Mouse (Mus musculus): ENCODE data around the gene App. TPM values are rescaled to one million over a fixed set of nuclear protein-coding genes. Genes with fewer than 3 reads are reported as not detected.

Gene App
- total RNA-seq, 2 experiments from 2014 or later = 1,358 to 1,417 TPM

DNA sequence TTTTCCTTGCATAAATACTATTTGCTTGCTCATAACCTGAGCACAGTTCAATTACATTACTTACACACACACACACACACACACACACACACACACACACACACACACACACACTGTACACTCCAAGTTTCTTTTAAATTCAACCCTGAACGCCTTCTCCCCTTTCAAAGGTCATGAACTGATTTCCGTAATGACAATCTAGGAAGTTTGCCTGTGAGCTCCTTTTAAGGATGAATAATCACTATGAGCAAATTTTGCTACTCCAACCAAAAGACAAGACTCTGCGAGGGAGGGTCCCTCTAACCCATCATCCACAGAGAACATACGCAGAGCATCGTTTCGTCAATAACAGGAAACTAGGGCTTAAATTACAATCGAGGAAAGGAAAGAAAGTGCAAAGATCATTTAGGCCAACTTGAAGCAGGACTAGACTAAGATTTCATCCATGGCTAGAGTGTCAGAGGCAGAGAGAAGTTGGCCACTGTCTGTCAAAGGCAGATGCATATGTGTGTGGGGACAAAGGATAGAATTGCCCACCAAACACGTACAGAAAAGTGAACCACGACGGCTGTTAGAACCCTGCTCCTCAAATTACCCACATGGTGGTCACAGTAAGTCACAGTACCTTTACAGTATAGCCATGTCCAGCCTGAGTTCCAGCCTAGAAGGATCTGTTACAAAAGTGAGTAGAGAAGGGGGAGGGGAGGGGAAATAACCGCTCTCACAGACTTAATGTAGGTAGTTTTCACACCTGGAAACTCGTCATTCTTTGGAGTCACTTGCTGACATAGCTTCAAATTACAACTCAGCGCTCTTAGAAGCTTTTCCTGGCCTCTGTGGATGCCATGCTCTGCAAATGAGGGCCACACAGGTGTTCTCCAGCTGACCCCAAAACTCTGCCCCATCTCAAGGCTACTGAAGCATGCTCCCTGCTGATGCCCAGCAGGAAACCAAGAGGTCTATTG is 44.6 kb downstream of the App start:
- no peak for DNase-seq (ENCODE audit: low spot score in 2 of 2)
- intact Hi-C loops (cut with DNase I) = no loop called here

DNA sequence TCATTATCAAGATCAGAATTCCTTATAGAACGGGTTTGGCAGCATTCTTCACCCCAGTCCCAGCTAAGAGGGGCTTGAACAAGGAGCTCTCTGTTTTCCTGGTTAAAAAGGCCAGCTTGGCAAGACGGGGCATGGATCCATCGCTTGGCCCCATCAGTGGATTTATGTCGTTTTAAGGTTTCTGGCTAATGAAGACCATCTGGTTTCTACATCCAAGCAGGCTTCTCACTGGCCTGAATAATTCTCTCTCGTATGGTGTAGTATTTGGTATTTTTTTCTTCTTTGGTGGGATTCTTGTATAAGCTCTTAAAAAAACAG is 45.3 kb downstream of the App start:
- no peak for DNase-seq (ENCODE audit: low spot score in 2 of 2)
- intact Hi-C loops (cut with DNase I) = no loop called here

DNA sequence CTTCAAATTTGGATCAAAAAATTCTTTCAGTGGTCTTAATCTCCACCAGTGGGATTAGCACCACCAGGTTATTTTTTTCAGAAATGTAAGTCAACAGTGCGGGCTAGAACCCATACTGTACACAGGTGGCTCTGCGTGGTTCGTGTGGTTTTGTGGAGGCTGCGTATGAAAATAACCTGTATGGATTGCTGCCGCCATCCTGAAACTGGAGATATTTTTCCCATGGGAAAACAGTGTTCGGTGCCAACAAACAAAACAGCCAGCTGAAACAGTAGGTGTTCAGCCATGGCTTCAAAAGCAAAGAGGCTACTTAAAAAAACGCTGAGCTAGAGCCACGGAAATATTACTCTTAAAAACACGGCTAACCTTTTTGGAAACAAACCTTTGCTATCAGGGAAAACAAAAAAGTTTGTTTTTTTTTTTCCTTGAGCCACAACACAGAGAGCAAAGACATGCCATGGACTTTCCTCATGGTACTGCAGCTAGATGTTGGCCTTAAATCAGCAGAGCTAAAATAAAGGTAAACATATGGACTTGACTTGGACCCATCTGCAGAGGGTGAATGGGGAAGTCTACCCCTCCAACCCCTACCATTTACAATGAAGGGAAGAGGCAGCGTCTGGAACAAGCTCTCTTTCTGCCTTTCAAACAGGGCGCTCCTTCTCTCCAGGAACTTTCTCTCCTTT is 45.8 kb downstream of the App start:
- intact Hi-C loops (cut with DNase I) = no loop called here
- DNase-seq (ENCODE audit: low spot score in 2 of 2) = no peak

DNA sequence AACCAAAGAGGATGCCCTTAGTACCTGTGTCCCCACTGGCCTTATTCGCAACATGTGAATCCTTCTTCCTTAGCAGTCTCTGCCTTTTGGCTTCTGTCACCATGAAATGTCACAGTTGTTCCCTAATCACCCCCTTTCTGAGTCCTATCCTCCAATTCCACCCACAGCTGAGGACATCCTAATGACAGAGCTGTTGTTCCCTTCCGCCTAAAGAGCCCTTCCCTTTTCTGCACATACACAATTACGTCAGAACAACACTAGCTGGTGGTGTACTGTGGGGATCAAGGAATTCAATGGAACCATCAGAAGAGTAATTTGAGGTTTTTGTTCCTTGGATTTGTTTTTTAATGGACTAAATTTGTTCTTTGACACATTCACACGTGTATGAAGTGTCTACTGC is 48.9 kb downstream of the App start:
- no peak for DNase-seq (ENCODE audit: low spot score in 2 of 2)

DNA sequence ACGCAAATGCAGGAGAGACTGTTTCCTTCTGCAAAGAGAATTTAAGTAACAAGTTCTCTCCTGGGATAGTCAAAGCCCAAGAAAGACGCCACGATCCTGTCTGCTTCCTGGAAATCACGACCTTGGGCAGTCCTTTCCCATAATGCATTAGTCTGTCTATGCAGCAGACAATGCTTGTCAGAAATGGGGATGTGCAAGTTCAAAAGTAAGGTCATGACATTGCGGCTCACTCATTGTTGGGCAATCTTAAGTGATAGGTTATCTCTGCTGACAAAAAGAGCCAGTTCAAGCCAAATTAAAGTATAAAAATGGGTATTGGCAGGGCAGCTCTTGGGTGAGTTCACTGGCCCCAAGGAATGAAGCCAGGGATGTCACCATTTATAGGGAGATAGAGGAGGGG is 51.6 kb downstream of the App start:
- no peak for DNase-seq (ENCODE audit: low spot score in 2 of 2)
- intact Hi-C loops (cut with DNase I) = no loop called here

More for the DNA sequence above, 48.9 kb downstream of the App start:
- intact Hi-C loops (cut with DNase I) = no loop called here

DNA sequence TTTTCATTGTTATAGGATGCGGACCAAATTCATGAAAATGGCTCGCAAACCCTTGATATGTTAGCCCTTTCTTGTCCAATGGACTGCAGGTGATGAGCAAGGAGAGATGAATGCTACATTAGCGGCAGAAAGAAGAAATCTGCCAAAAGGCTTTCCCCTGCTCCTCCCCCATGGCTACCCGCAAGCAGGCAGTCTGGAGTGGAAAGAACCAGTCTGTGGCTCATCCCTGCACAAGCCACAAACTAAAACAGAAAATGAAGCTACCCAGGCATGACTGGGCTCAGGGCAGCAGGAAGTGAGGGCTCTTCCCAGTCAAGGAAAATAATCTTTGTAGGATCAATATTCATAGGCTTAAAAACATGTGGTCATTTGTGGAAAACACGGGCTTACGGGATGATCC is 54.6 kb downstream of the App start:
- intact Hi-C loops (cut with DNase I) = no loop called here
- DNase-seq (ENCODE audit: low spot score in 2 of 2) = no peak

DNA sequence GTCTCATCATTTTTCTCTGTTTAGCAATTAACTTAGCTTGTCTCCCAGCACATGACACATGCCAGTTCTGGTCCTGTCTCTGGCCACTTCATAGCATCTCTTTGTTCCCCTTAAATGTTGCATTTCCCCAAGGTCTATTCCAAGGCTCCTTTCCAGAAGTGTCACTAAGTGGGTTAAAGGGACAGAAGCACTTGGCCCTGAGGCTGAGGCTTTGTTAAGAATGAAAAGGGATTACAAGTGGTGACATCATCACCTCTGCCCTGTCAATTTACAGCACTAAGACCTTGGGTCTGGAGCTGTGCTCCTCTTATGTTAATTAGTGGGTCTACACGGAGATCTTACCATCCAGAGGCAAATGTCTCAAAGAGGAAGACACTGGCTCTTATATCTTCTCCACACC is 56.0 kb downstream of the App start:
- no peak for DNase-seq (ENCODE audit: low spot score in 2 of 2)
- intact Hi-C loops (cut with DNase I) = no loop called here

DNA sequence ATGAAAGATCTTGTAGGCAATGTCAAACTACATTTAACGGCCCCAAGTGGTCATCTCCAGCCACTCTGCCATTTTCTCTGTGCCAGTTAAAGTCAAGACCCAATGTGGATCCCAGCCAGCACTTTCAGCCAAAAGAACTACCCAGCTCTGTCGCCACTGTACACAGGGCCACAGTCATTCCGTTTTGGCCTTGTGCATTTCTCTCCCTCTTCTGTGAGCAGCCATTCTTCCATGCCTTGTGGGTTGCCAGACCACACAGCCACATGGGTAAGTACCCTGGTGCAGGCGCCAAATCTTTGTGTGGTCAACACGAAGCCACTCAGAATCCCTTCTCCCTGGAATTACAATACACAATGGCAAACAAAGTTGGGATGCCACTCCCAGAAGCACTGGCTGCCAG is 57.7 kb downstream of the App start:
- no peak for DNase-seq (ENCODE audit: low spot score in 2 of 2)

DNA sequence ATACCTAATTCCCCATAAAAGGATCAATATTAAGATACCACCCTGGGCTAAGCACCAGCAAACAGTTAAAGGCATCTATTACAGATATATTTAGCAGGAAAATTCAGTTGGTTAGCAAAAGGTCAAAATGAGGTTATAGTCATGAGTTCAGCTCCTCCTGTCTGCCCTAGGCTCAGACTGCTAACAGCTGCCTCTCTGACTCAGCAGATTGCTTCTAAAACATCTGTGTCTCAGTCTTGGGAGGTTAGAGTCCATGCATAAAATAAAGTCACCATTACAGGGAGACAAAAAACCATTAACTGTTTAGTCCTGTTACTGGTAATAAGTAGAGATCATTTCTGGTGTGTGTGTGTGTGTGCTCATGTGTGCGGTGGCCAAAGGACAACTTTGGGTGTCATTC is 58.8 kb downstream of the App start:
- intact Hi-C loops (cut with DNase I) = no loop called here
- no peak for DNase-seq (ENCODE audit: low spot score in 2 of 2)

More for the DNA sequence above, 57.7 kb downstream of the App start:
- intact Hi-C loops (cut with DNase I) = no loop called here

DNA sequence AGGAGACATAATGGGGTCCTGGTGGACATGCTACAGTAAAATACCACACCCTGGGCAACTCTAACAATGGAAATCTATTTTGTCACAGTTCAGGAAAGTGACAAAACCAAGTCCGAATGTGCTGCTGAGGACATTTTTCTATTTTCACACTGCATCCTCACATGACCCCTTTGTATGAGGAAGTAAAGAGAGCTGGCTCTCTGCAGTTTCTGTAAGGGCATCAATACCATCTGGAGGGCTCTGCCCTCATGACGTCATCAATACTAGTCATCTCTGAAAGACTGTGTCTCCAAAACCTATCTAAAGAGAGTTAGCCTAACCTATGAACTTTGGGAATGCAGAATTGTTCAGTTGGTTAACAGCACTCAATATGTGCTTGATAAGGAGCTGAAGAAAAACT is 59.6 kb downstream of the App start:
- intact Hi-C loops (cut with DNase I) = no loop called here
- no peak for DNase-seq (ENCODE audit: low spot score in 2 of 2)

DNA sequence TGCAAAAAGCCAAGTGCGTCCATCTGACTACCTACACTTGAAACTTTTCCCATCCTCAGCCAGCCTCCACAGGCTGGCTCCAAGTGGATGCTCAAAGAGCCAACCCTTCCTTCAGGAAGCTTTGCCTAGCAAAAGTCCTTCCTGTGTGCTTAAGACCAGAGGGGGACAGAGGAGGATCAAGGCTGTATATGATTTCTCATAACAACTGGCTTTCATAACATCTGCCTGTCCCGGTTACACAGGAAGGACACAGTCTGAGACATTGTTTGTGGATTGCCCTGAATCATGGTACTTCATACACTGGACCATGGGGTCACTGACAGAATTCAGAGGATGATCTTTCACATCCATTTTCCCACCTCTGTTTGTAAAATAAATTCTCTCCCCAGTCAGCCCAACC is 61.3 kb downstream of the App start:
- DNase-seq (ENCODE audit: low spot score in 2 of 2) = no peak
- intact Hi-C loops (cut with DNase I) = no loop called here

DNA sequence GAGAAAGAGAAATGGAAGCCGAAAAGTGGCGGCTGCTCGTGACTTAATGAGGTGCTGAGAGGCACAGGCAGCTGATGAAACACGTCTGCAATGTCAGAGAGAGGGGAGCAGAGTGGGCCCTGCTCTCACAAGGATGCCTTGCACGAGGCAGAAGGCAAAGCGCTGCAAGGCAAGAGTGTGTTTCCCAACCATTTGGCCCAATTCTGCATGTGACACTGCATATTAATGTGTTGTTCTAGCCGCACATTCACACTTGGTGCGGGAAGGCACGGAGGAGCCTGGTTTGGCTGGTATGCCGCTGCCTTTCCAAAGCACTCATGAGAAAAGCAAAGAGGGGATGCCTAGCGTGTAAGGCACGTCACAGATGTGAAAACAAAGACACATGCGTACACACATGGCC is 63.1 kb downstream of the App start:
- intact Hi-C loops (cut with DNase I) = no loop called here
- DNase-seq (ENCODE audit: low spot score in 2 of 2) = peak; percentile 41 to 72

DNA sequence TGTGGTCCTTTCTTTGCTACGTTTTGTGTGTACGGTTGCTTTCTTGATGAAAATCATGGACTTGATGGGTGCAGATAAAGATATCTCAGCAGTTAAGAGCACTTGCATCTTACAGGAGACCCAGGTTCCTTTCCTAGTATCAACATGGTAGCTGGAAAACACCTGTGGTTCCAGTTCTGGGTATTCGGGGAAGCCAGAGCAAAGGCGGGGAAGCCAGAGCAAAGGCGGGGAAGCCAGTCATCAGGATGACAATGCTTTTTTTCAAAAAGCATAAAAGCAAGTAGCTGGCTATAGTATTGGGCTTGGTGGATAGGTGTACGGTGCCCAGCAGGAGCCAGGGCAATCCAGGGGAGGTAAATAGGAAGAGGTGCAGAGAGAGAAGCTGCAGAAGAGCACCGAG is 65.1 kb downstream of the App start:
- DNase-seq (ENCODE audit: low spot score in 2 of 2) = no peak
- intact Hi-C loops (cut with DNase I) = no loop called here

DNA sequence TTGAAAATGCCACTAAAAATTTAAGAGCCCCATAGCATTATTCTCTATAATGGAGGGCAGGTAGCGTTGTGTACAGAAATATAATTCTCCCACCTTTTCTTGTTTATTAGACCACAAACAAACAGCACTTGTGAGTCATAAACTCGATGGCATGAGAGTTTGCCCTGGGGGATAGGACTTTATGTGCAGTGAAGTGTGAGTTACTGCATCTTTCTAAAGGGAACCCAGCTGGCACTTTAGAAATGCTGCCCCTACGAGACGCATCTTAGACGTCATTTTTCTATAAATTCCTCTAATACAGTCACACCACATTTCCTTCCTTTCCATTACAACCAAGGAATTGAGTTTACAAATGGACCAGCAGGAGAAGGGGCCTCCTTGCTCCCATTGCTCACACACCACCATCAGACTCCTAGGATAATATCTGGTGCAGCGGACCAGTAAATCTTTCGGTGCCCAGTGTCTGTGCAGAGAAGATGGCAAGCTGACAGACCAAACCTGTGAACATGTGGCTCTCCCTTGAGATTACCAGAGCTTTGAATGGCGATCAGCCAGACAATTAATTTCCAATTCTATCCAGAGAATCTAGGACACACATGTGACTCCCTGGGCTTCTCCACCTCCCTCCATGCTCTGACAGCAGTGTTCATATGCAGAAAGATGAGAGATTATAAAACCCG is 66.8 kb downstream of the App start:
- DNase-seq (ENCODE audit: low spot score in 2 of 2) = no peak
- intact Hi-C loops (cut with DNase I) = no loop called here

DNA sequence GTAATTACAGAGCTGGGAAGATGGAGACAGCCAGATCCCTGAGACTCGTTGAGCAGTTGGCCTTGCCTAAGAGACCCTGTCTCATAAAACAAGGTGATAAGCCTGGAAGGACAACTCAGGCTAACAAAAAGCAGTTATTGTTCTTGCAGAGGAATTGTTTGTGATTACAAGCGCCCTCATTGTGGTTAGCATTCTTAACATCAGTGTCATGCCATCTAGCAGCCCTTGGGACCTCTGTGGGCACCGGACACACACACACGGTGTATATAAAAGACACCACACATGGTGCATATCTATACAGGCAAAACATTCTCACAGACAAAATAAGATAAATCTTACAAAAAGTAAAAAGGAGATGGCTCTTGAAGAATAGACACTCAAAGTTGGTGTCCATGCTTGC is 68.0 kb downstream of the App start:
- no peak for DNase-seq (ENCODE audit: low spot score in 2 of 2)
- intact Hi-C loops (cut with DNase I) = no loop called here

DNA sequence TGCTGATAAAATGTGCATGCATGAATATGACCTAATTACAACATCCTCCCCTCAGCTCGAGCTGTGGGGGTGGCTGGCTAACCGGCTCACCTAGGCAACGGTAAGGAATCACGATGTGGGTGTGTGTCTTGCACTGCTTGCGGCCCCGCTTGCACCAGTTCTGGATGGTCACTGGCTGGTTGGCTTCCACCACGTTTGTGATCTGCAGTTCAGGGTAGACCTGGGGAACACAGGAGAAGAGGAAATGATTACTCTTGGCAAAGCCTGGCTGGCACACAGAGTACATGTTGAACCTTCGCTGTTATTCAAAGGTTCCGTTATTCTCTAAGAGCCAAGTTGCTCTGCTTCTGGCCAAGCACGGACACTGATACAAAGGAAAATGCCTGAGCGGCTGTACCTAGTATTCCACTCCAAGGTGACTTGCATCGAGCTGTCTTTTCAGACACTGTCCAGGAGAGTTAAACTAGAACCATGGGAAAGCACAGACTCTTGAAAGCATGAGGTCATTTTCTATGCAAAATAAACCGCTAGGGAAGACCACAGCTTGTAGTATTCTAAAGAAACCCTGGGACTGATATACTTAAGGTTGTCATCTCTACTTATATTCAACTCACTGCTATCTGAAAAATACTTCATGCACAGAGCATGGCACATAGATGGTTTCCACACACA is 70.3 kb downstream of the App start:
- intact Hi-C loops (cut with DNase I) = no loop called here

DNA sequence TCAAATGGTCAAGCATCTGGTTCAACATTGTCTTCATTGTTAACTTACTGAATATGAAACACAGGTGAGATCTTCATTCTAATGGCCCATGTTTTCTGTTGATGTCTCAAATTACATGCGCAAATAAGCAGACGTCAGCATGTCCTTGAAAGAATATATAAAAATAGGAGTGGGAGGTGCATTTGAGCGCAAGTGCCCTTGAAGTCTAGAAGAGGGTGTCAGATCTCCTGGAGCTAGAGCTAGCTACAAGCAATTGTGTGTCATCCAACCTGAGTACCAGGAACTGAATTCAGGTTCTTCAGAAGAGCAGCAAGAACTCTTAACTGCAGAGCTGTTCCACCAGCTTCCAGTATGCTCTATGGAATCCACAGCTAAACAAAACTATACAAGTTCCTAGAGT is 72.0 kb downstream of the App start:
- DNase-seq (ENCODE audit: low spot score in 2 of 2) = no peak
- intact Hi-C loops (cut with DNase I) = no loop called here

More for the DNA sequence above, 70.3 kb downstream of the App start:
- no peak for DNase-seq (ENCODE audit: low spot score in 2 of 2)

DNA sequence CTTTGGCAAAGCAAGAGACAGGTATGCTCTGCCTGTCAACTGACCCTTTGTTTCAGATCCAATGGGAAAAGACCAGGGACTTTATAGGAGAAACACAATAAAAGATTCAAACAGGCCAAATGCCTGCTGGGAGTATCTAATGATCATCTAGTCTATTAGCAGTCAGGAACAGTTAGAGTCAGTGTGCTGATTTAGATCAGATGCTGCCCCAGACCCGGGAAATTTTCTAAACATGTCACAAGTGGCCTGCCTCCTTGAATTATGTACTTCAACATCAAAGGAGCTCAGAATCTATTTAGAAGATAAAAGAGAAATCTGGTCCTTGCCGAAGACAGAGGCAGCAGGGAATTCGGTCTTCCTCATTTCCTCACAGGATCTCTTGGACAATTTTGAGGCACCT is 72.8 kb downstream of the App start:
- intact Hi-C loops (cut with DNase I) = no loop called here
- no peak for DNase-seq (ENCODE audit: low spot score in 2 of 2)

DNA sequence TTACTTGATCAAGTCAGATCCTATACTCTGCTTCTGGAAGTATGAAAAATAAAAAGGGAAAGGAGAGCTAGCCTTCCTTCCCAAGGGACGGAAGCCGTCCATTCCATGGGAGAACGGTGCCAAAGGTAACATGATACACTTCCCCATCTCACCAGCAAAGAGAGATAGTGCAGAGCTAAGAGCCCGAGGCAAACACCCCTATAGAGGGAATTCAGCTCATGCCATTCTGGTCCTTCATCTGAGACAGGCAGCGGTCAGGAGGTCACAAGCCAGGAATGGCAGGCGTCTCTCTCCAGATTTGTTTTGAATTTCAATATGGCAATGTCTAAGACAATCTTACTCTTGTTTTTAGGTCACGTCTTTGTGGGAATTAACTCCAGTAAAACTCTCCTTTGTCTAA is 74.1 kb downstream of the App start:
- intact Hi-C loops (cut with DNase I) = no loop called here
- DNase-seq (ENCODE audit: low spot score in 2 of 2) = no peak

DNA sequence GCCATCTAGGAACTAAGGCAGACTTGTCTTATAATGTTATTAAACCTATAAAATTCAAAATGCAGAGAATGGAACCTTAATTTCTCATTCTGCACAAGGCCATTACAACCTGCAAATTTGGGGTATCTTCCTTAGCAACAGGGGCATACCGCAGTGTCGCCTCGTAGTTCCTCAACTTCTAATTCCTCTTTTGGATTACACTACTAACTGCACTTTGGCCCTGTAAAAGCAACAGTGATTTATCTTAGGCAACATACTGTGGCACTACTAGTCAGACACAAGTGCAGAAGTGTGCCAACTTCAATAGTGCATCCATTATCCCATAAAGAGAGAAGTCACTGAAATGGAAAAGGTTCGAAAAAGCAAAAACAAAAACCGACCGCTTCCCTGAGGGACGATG is 74.5 kb downstream of the App start:
- DNase-seq (ENCODE audit: low spot score in 2 of 2) = no peak
- intact Hi-C loops (cut with DNase I) = no loop called here

Data from left cerebral cortex, postnatal 25 days (tissue).